Mouse (Mus musculus) gastrocnemius, adult 2 months (tissue): ENCODE data around the gene Psmd2. TPM values are rescaled to one million over a fixed set of nuclear protein-coding genes. Genes with fewer than 3 reads are reported as not detected.
"Not testable (repeated sequence)": the region's sequence is repeated elsewhere in the genome, so short reads cannot be mapped to it uniquely, and the experiment has no call there.

Experiments
- DNase-seq: peaks from one replicate; pipeline ENCODE4 v3.0.0; 2022
- H3K27ac ChIP-seq: fragments of 200-600 bp; 2 replicates; pipeline ENCODE4 v1.8.1; 2022; ENCODE audit warnings: mild to moderate bottlenecking
- H3K4me3 ChIP-seq: fragments of 200-600 bp; 2 replicates; pipeline ENCODE4 v1.8.1; 2022; ENCODE audit warnings: mild to moderate bottlenecking, moderate library complexity
- CTCF ChIP-seq: fragments of 200-600 bp; IDR thresholded peaks from 2 replicates; pipeline ENCODE4 v1.8.1; 2022; ENCODE audit warnings: antibody characterized with exemption, mild to moderate bottlenecking, moderate library complexity
- intact Hi-C: fragments of 180-260 bp; cut with DNase I; formaldehyde crosslinking; loops from one replicate; pipeline ENCODE4 v1.15.1; 2025
- total RNA-seq, 2 experiments: library from RNA; stranded (reverse); gene quantifications; 2 replicates each; pipeline ENCODE4 v1.2.3; 2021

Gene Psmd2
- total RNA-seq, 2 experiments from 2014 or later: 223 to 253 TPM

- H3K4me3 ChIP-seq: no peak overlapping the region
- no peak for TF ChIP-seq CTCF
- DNase-seq: no peak
- intact Hi-C loops: no loop called here
- H3K27ac ChIP-seq: no peak overlapping the region
These were observed 28.2 kb upstream of the Psmd2 start for GRCm38 (mm10) chr16:20623211-20623610.

DNA sequence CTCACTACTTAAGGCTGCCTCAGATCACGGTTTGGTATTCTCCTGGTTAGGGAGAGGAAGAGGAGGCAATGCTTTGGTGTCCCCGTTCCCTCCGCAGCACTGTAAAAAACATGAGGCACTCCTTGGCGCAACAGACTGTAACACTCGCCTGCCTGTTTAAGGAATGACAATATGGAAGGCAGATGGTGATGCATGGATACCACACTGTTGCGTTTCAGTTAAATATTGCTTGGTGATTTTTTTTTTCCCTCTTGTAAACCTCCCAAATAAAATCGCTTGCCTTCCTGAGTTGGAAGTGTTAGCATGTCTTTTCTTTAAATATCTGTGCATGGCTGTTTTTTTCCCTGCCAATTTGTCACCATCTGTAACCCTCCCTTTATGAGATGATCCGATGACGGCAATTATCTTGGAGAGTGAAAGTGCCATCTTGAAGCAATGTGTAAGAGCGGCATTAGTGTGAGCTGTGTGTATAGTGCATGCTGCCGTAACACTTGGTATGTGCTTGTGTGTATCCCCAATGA is 22.5 kb upstream of the Psmd2 start:
- DNase-seq: no peak
- intact Hi-C loops: no loop called here
- Histone ChIP-seq H3K4me3 (no peak overlapping the region), H3K27ac (no peak overlapping the region)
- no peak for TF ChIP-seq CTCF

- peak; percentile 35 for DNase-seq
- TF ChIP-seq CTCF: no peak
These were observed 21.5 kb upstream of the Psmd2 start, which contains the start of gene Ece2 for GRCm38 (mm10) chr16:20629731-20630634. Ece2 (plus strand) TSS chr16:20629828.

GRCm38 (mm10) chr16:20637410-20637809 is 14.0 kb upstream of the Psmd2 start:
- no peak overlapping the region for H3K27ac ChIP-seq
- no peak overlapping the region for H3K4me3 ChIP-seq
- intact Hi-C loops: no loop called here
- no peak for DNase-seq
- TF ChIP-seq CTCF: no peak

More at GRCm38 (mm10) chr16:20629731-20630634, 21.5 kb upstream of the Psmd2 start, which contains the start of gene Ece2:
- no peak within 1 kb of the TSS for H3K27ac ChIP-seq
- peak within 1 kb of the TSS; percentile 71 for H3K4me3 ChIP-seq
- intact Hi-C loops: no loop called here

- H3K4me3 ChIP-seq: no peak overlapping the region
These were observed 13.1 kb upstream of the Psmd2 start for GRCm38 (mm10) chr16:20638367-20638766.

GRCm38 (mm10) chr16:20642161-20642560 is 9.3 kb upstream of the Psmd2 start:
- Histone ChIP-seq H3K27ac (no peak overlapping the region), H3K4me3 (no peak overlapping the region)
- DNase-seq: peak; percentile 82
- intact Hi-C loops: loop anchor here (1.0 to 5.0 kb wide), 2 partner anchors 95 to 146 kb away; partner anchors contain the start of gene Abcf3
- TF ChIP-seq CTCF: peak; percentile 94

More at GRCm38 (mm10) chr16:20638367-20638766, 13.1 kb upstream of the Psmd2 start:
- no peak overlapping the region for H3K27ac ChIP-seq
- no peak for TF ChIP-seq CTCF
- intact Hi-C loops: no loop called here
- no peak for DNase-seq

- intact Hi-C loops: loop anchor here (5.0 kb wide), 1 partner anchor 97 kb away; the partner anchor contains the start of gene Abcf3
- TF ChIP-seq CTCF: no peak
- DNase-seq: no peak
- Histone ChIP-seq H3K4me3 (no peak overlapping the region), H3K27ac (no peak overlapping the region)
These were observed 7.5 kb upstream of the Psmd2 start for GRCm38 (mm10) chr16:20643911-20644310.

GRCm38 (mm10) chr16:20651947-20652310 is 477 bp downstream of the Psmd2 start:
- intact Hi-C loops: loop anchor here (2.0 to 5.0 kb wide), 3 partner anchors 21 to 135 kb away; partner anchors contain the start of genes Alg3, Dvl3, Eef1akmt4 and Gm49333
- peak overlapping the region; percentile 90 for H3K27ac ChIP-seq
- TF ChIP-seq CTCF: no peak
- peak overlapping the region; percentile 85 for H3K4me3 ChIP-seq
- DNase-seq: no peak

GRCm38 (mm10) chr16:20653315-20653714 is 1.9 kb downstream of the Psmd2 start:
- intact Hi-C loops: loop anchor here (2.0 to 5.0 kb wide), 2 partner anchors 19 to 136 kb away; partner anchors contain the start of gene Dvl3
- H3K27ac ChIP-seq: no peak overlapping the region
- H3K4me3 ChIP-seq: peak overlapping the region; percentile 85; the same call in 1 of the 2 replicates
- peak; percentile 31; the same call in 1 of the 2 replicates for TF ChIP-seq CTCF
- DNase-seq: no peak

DNA sequence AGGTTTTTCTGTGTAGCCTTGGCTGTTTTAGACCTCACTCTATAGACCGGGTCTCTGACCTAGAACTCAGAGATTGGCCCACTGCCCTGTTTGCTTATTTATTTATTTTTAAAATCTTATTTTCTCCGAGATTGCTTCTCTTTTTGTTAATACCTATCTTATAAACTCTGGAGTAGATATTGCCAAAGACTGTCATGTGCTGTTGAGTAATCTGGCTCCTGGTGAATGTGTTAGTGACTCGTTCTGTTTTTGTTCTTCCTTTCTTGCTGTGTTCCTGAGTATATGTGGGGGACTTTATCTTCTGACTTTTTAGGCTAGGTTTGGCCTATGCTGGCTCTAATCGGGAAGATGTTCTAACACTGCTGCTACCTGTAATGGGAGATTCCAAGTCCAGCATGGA is 6.2 kb downstream of the Psmd2 start:
- intact Hi-C loops: no loop called here
- TF ChIP-seq CTCF: no peak
- Histone ChIP-seq H3K4me3 (no peak overlapping the region), H3K27ac (no peak overlapping the region)
- DNase-seq: no peak

- intact Hi-C loops: not testable (repeated sequence)
These were observed 16.6 kb downstream of the Psmd2 start, which contains the start of gene Eif4g1 for GRCm38 (mm10) chr16:20668013-20668412. Eif4g1 (plus strand) TSS chr16:20668313.

GRCm38 (mm10) chr16:20670291-20670690 is 18.8 kb downstream of the Psmd2 start:
- Histone ChIP-seq H3K27ac (no peak overlapping the region), H3K4me3 (no peak overlapping the region)
- intact Hi-C loops: no loop called here
- no peak for TF ChIP-seq CTCF
- DNase-seq: no peak

More at GRCm38 (mm10) chr16:20668013-20668412, 16.6 kb downstream of the Psmd2 start, which contains the start of gene Eif4g1:
- not testable (repeated sequence) for DNase-seq, H3K4me3 ChIP-seq, H3K27ac ChIP-seq

DNA sequence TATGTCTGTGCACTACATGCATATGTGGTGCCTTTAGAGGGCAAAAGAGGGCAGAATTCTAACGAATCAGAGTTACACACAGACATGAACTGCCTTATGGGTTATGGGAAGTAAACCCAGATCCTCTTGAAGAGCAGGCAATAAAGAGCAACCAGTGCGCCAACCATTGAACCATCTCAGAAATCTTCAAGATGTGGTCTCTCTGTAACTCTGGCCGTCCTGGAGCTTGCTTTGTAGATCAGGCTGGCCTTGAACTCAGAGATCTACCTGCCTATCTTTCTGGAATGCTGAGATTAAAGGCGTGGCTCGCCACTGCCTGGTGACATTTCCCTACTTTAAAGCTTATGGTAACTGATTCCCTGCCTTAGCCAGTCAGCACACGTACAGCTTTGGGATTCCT is 20.4 kb downstream of the Psmd2 start:
- Histone ChIP-seq H3K4me3 (peak overlapping the region; percentile 94), H3K27ac (peak overlapping the region; percentile 94)
- TF ChIP-seq CTCF: no peak
- DNase-seq: no peak
- intact Hi-C loops: loop anchor here (2.0 kb wide), 1 partner anchor 19 kb away; no protein-coding TSS in a partner anchor
